Mouse (Mus musculus) gonadal fat pad, adult 2 months (tissue): ENCODE data around the gene Calm3. TPM values are rescaled to one million over a fixed set of nuclear protein-coding genes. Genes with fewer than 3 reads are reported as not detected.

Experiments
- polyA plus RNA-seq: library from polyadenylated mRNA; depleted of rRNA; stranded (reverse); fragments of >200 nt; gene quantifications from 2 replicates; pipeline ENCODE4 v1.2.3, GENCODE M21; 2012; rRNA removed

The Calm3 gene
- polyA plus RNA-seq, 1 experiment: 174 TPM

Other genes starting within 250 kb of the Calm3 start
- not detected in 2 replicates for gene Ceacam15, start 248.4 kb downstream of the Calm3 start, polyA plus RNA-seq
- 0.12 and 0.16 TPM in 2 replicates for gene Ceacam9, start 202.2 kb downstream of the Calm3 start, polyA plus RNA-seq
- gene Ap2s1, start 185.7 kb downstream of the Calm3 start, polyA plus RNA-seq: 309 and 356 TPM in 2 replicates
- 608 and 792 TPM in 2 replicates for gene Slc1a5, start 142.8 kb downstream of the Calm3 start, polyA plus RNA-seq
- gene Strn4, start 108.2 kb downstream of the Calm3 start, polyA plus RNA-seq: 136 and 143 TPM in 2 replicates
- gene Fkrp, start 107.4 kb downstream of the Calm3 start, polyA plus RNA-seq: 25.6 and 28.9 TPM in 2 replicates
- gene Prkd2, start 81.2 kb downstream of the Calm3 start, polyA plus RNA-seq: 30.5 and 36.0 TPM in 2 replicates
- gene Dact3, start 48.8 kb downstream of the Calm3 start, polyA plus RNA-seq: 13.1 and 18.5 TPM in 2 replicates
- 10.0 and 15.3 TPM in 2 replicates for gene Gng8, start 32.3 kb downstream of the Calm3 start, polyA plus RNA-seq
- 4.3 and 6.2 TPM in 2 replicates for gene Ptgir, start 17.6 kb downstream of the Calm3 start, polyA plus RNA-seq
- 1.1 and 3.8 TPM in 2 replicates for gene Pnmal2, start 20.6 kb upstream of the Calm3 start, polyA plus RNA-seq
- gene Pnmal1, start 35.6 kb upstream of the Calm3 start, polyA plus RNA-seq: 0.06 TPM in 1 of 2 replicates, not detected in the other
- not detected in 2 replicates for gene Gm42372, start 59.0 kb upstream of the Calm3 start, polyA plus RNA-seq
- gene Ccdc8, start 68.6 kb upstream of the Calm3 start, polyA plus RNA-seq: 3.0 and 4.1 TPM in 2 replicates
- 103 and 120 TPM in 2 replicates for gene Ppp5c, start 103.8 kb upstream of the Calm3 start, polyA plus RNA-seq
- 5.2 and 7.9 TPM in 2 replicates for gene Hif3a, start 138.3 kb upstream of the Calm3 start, polyA plus RNA-seq
- gene Psg16, start 149.9 kb upstream of the Calm3 start, polyA plus RNA-seq: 0.15 TPM in 1 of 2 replicates, not detected in the other
- gene Ceacam3, start 226.2 kb upstream of the Calm3 start, polyA plus RNA-seq: not detected in 2 replicates